Mouse (Mus musculus) neural tube, embryonic 11.5 days (tissue): ENCODE measurements at regions not wholly inside any gene's neighbourhood (a gene's known extent, or its start where the extent isn't known, plus 50 kb on each side); places are given as distances from the start of the nearest gene placed in this dataset.

Experiments used
- ATAC-seq: fragments of 200-750 bp; cut with Nextera tagmentation; 2 replicates; pipeline ENCODE4 v1.8.0; 2017; ENCODE audit warnings: moderate number of reproducible peaks, mild to moderate bottlenecking, moderate TSS enrichment, moderate library complexity; ENCODE audit not compliant: insufficient read depth, low FRiP score, low TSS enrichment
- DNase-seq: peaks from one replicate; pipeline ENCODE4 v3.0.0-alpha.2; 2015; ENCODE audit warnings: low spot score
- H3K27ac ChIP-seq: fragments of 300-500 bp; sonication (generic); 2 replicates; pipeline ENCODE4 v1.5.1; 2014; ENCODE audit warnings: low read depth, mild to moderate bottlenecking, low read length
- H3K27me3 ChIP-seq: fragments of 300-500 bp; sonication (generic); 2 replicates; pipeline ENCODE4 v1.6.1; 2014; ENCODE audit warnings: mild to moderate bottlenecking, low read length, mixed read lengths; ENCODE audit not compliant: control insufficient read depth, insufficient read depth
- H3K36me3 ChIP-seq: fragments of 300-500 bp; sonication (generic); 2 replicates; pipeline ENCODE4 v1.6.1; 2014; ENCODE audit warnings: mild to moderate bottlenecking, low read length, moderate library complexity, mixed read lengths; ENCODE audit not compliant: control insufficient read depth, insufficient read depth
- H3K4me1 ChIP-seq: fragments of 300-500 bp; sonication (generic); 2 replicates; pipeline ENCODE4 v1.6.1; 2014; ENCODE audit warnings: low read length, mixed read lengths; ENCODE audit not compliant: control insufficient read depth, insufficient read depth
- H3K4me2 ChIP-seq: fragments of 300-500 bp; sonication (generic); 2 replicates; pipeline ENCODE4 v1.6.1; 2014; ENCODE audit warnings: low read depth, mild to moderate bottlenecking, moderate library complexity
- H3K4me3 ChIP-seq: fragments of 300-500 bp; sonication (generic); 2 replicates; pipeline ENCODE4 v1.5.1; 2014; ENCODE audit warnings: low read depth, low read length
- H3K9ac ChIP-seq: fragments of 300-500 bp; sonication (generic); 2 replicates; pipeline ENCODE4 v1.6.1; 2014; ENCODE audit warnings: mild to moderate bottlenecking, low read length
- H3K9me3 ChIP-seq: fragments of 300-500 bp; sonication (generic); 2 replicates; pipeline ENCODE4 v1.6.1; 2016; ENCODE audit warnings: low read length; ENCODE audit not compliant: control insufficient read depth
- WGBS: fragments of 180-500 bp; shearing (Covaris S2); extraction: QIAGEN DNeasy Blood & Tissue Kit; methylation state at CpG from one replicate; pipeline ENCODE4 v1.1.7; 2014; 5-methylcytosine and 5-hydroxymethylcytosine counted together

DNA sequence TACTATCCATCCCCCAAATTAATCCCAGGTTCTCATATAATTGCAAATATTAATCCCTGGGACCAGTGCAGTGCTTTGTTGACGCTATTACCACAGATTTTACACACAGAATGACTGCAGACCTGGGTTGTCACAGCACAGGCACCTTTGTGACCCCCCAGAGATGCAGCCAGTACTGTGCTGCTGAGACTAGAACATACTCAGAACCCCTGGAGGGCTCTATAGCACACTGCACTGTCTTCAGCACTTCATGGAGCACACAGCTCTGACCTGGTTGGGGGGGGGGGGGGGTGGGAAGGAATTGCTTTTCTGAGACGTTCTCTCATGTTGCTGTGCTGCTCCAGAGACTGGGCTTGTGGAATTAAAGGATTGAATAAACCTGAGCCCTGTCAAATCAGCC lies 154.9 kb upstream of the Gm34302 start:
- ATAC-seq, result peak; percentile 45

GRCm38 (mm10) chr3:63637913-63638312 lies 154.2 kb upstream of the Gm34302 start:
- no peak for ATAC-seq
- no peaks in the 10 kb centered on the region for H3K27me3 ChIP-seq
- 78% methylated on average over 5 of the region's 5 CpGs for WGBS
- DNase-seq, result no peak
- no peak overlapping the region for H3K4me3 ChIP-seq
- H3K27ac ChIP-seq, result no peak overlapping the region
- no peaks in the 10 kb centered on the region for H3K4me1 ChIP-seq
- H3K36me3 ChIP-seq, result no peaks in the 10 kb centered on the region
- no peaks in the 10 kb centered on the region for H3K9me3 ChIP-seq
- no peak overlapping the region for H3K4me2 ChIP-seq
- no peak overlapping the region for H3K9ac ChIP-seq

More for the DNA sequence above, 154.9 kb upstream of the Gm34302 start:
- Histone ChIP-seq H3K4me1 (no peaks in the 10 kb centered on the region), H3K36me3 (no peaks in the 10 kb centered on the region), H3K27ac (no peak overlapping the region), H3K9me3 (no peaks in the 10 kb centered on the region), H3K27me3 (no peaks in the 10 kb centered on the region), H3K9ac (no peak overlapping the region), H3K4me2 (no peak overlapping the region), H3K4me3 (no peak overlapping the region)
- DNase-seq, result no peak
- WGBS, result 49% methylated on average over 2 of the region's 2 CpGs

DNA sequence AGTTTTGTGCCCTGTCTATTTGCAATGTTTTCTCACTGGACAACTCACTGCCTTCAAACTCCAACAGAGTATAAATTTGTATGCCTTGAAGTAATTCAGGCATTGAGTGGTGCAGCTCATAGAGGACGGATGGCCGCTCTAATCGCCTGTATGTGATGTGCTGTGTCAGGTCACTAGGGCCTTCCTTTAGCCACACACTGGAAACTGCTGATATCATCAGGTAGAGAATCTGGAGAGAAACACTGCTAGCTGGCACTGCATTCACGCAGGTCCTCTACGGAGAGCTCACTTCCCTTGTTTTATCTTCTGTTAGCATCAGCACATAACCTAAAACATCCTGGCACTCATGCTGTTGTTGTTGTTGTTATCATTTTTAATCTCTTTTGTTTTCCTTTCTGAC lies 144.0 kb upstream of the Gm34302 start:
- H3K9ac ChIP-seq, result no peak overlapping the region
- DNase-seq (no peak), ATAC-seq (no peak)
- H3K27me3 ChIP-seq, result no peaks in the 10 kb centered on the region
- no peaks in the 10 kb centered on the region for H3K36me3 ChIP-seq
- no peaks in the 10 kb centered on the region; the same call in 1 of the 2 replicates for H3K4me1 ChIP-seq
- H3K9me3 ChIP-seq, result no peaks in the 10 kb centered on the region
- no peak overlapping the region for H3K27ac ChIP-seq
- 77% methylated on average over 5 of the region's 5 CpGs for WGBS
- no peak overlapping the region for H3K4me3 ChIP-seq
- no peak overlapping the region for H3K4me2 ChIP-seq

DNA sequence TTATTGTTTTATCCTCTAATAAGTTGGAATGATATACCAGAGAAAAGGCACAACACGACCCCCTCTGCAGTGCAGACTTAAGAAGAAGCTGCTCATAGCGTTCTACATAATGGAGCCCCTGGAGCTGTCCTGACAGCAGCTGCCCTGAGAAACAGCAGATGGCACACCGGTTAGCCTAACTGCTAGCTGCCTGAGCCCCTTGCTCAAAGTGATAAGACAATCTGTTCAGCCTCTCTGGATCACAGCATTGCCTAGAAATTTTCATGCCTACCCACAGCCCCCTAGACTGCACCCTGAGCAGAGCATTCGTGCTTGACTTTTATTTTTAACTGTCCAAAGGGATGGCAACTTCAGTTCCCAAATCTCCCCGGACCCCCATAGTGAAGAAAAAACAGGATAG lies 132.4 kb upstream of the Gm34302 start:
- no peaks in the 10 kb centered on the region for H3K9me3 ChIP-seq
- H3K4me3 ChIP-seq, result no peak overlapping the region
- WGBS, result 31% methylated on average over 5 of the region's 5 CpGs
- H3K4me1 ChIP-seq, result no peaks in the 10 kb centered on the region
- no peaks in the 10 kb centered on the region for H3K36me3 ChIP-seq
- H3K27ac ChIP-seq, result no peak overlapping the region
- peak; percentile 58 for DNase-seq
- H3K4me2 ChIP-seq, result no peak overlapping the region
- peak; percentile 67 for ATAC-seq
- no peak overlapping the region for H3K9ac ChIP-seq
- H3K27me3 ChIP-seq, result no peaks in the 10 kb centered on the region

DNA sequence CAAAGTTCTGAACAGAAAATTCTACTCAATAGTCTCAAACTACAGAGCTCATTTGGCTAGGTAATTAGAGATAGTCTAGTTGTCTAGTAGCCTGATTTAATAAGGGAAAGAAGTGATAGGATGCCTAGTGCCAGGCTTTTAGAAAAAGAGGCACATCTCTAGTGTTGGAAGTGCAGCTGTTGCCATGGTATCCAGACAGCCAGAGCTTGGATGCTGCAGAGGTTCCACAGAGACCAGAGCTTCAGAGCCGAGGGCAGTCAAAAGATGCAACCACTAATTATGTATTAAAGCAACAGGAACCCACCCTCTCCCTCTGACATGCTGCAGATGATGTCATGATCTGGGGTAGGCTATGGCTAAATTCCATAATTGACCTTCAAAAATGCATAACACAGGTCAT lies 130.0 kb upstream of the Gm34302 start:
- WGBS, result 32% methylated on average over 1 of the region's 1 CpGs
- no peaks in the 10 kb centered on the region for H3K27me3 ChIP-seq
- H3K27ac ChIP-seq, result no peak overlapping the region
- ATAC-seq, result no peak
- H3K4me3 ChIP-seq, result no peak overlapping the region
- DNase-seq, result no peak
- no peaks in the 10 kb centered on the region for H3K4me1 ChIP-seq
- no peaks in the 10 kb centered on the region for H3K36me3 ChIP-seq
- H3K9ac ChIP-seq, result no peak overlapping the region
- no peaks in the 10 kb centered on the region for H3K9me3 ChIP-seq
- H3K4me2 ChIP-seq, result no peak overlapping the region

DNA sequence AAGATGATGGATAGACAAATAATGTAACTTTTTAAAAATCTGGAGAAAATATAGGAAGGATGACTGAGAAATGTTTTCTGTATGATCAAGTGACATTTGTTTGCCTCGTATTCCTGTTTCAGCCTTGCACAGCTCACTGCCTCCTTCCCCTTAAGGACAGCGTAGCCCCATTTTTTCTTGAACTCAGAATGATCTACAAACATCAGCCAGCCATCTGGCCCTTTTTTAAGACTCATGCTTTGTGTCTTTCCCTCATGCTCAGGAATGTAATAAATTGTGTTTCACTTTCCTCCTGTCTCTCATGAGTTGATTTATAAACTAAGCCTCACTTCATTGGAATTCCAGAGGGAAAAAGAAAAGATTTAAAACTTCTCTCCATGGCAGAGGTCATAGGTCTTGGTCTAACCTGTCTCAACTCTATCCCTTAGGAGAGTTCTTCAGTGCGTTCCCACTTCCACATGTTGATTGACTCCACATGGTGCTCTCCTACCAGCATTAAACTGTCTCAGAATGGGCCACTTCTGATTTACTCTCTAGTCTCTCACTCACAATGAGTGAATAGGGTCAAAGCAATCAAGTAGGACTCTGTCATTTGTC lies 129.2 kb upstream of the Gm34302 start:
- no peak overlapping the region for H3K4me2 ChIP-seq
- no peak overlapping the region for H3K9ac ChIP-seq
- H3K36me3 ChIP-seq, result no peaks in the 10 kb centered on the region
- no peaks in the 10 kb centered on the region for H3K9me3 ChIP-seq
- ATAC-seq, result no peak
- no peak overlapping the region for H3K27ac ChIP-seq
- no peaks in the 10 kb centered on the region for H3K27me3 ChIP-seq
- H3K4me3 ChIP-seq, result no peak overlapping the region
- H3K4me1 ChIP-seq, result no peaks in the 10 kb centered on the region
- 34% methylated on average over 3 of the region's 3 CpGs for WGBS
- DNase-seq, result no peak

GRCm38 (mm10) chr3:63610113-63610919 lies 126.6 kb upstream of the Gm34302 start:
- no peak overlapping the region for H3K4me2 ChIP-seq
- H3K9me3 ChIP-seq, result no peaks in the 10 kb centered on the region
- DNase-seq, result no peak
- H3K4me3 ChIP-seq, result no peak overlapping the region
- no peak overlapping the region for H3K9ac ChIP-seq
- H3K27me3 ChIP-seq, result no peaks in the 10 kb centered on the region
- H3K27ac ChIP-seq, result no peak overlapping the region
- 46% methylated on average over 5 of the region's 5 CpGs for WGBS
- no peaks in the 10 kb centered on the region for H3K4me1 ChIP-seq
- no peaks in the 10 kb centered on the region for H3K36me3 ChIP-seq
- no peak for ATAC-seq

DNA sequence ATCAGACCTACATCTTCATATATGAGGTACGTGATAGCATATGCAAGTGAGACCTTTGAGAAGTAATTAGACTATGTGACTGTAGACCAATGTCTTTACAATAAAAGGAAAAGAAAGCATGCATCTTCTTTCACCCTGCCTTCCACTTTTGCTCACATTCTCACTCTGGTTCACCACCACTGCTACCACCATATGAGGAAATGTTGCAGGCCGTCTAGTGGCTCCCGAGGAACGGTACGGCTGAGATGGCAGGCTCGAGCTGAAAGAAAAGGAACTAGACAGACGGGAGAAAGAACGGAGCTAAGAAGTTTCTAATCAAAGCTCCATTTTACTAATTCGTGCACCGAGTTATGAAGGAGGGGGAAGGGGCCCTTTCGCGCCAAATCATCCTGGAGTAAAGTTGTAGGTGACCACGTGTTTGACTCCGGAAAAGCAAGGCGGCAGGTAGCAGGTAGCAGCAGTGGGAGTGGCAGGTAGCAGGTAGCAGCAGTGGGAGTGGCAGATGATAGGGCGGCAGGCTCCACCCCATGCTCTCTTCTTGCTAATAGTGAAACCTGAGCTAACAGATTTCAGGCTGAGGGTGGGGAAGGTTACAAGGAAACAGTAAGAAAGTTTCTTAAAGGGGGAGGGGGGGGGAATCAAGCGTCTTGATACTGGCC lies 125.9 kb upstream of the Gm34302 start:
- Histone ChIP-seq H3K4me2 (no peak overlapping the region), H3K4me3 (no peak overlapping the region), H3K4me1 (no peaks in the 10 kb centered on the region), H3K27ac (no peak overlapping the region), H3K9ac (no peak overlapping the region), H3K27me3 (no peaks in the 10 kb centered on the region), H3K9me3 (no peaks in the 10 kb centered on the region), H3K36me3 (no peaks in the 10 kb centered on the region)
- 21% methylated on average over 17 of the region's 17 CpGs for WGBS
- no peak for DNase-seq
- ATAC-seq, result no peak
